Mouse (Mus musculus) liver, embryonic 11.5 days (tissue): ENCODE results near the gene Kat7. TPM values are rescaled to one million over a fixed set of nuclear protein-coding genes. Genes with fewer than 3 reads are reported as not detected.

ENCODE experiments used
- ATAC-seq: fragments of 200-750 bp; cut with Nextera tagmentation; replicated peaks from 2 replicates; pipeline ENCODE4 v1.8.0; 2017; ENCODE audit warnings: moderate number of reproducible peaks, mild to moderate bottlenecking, moderate TSS enrichment, moderate library complexity; ENCODE audit not compliant: low FRiP score
- DNase-seq: peaks from one replicate; pipeline ENCODE4 v3.0.0-alpha.2; 2017; ENCODE audit warnings: low spot score
- H3K27ac ChIP-seq: fragments of 300-500 bp; sonication (generic); 2 replicates; pipeline ENCODE4 v1.5.1; 2014; ENCODE audit warnings: mild to moderate bottlenecking, low read depth, low read length, control low read depth
- H3K27me3 ChIP-seq: fragments of 300-500 bp; sonication (generic); replicated peaks from 2 replicates; pipeline ENCODE4 v1.6.1; 2014; ENCODE audit warnings: low read length, mixed read lengths; ENCODE audit not compliant: control insufficient read depth, insufficient read depth
- H3K36me3 ChIP-seq: fragments of 300-500 bp; sonication (generic); 2 replicates; pipeline ENCODE4 v1.6.1; 2014; ENCODE audit warnings: mild to moderate bottlenecking, low read length, moderate library complexity, mixed read lengths; ENCODE audit not compliant: control insufficient read depth, insufficient read depth
- H3K4me1 ChIP-seq: fragments of 300-500 bp; sonication (generic); replicated peaks from 2 replicates; pipeline ENCODE4 v1.6.1; 2014; ENCODE audit warnings: low read length, mixed read lengths; ENCODE audit not compliant: control insufficient read depth, insufficient read depth
- H3K4me2 ChIP-seq: fragments of 300-500 bp; sonication (generic); 2 replicates; pipeline ENCODE4 v1.6.1; 2014; ENCODE audit warnings: mild to moderate bottlenecking, control low read depth, moderate library complexity
- H3K4me3 ChIP-seq: fragments of 300-500 bp; sonication (generic); 2 replicates; pipeline ENCODE4 v1.5.1; 2014; ENCODE audit warnings: low read depth, low read length, control low read depth
- H3K9ac ChIP-seq: fragments of 300-500 bp; sonication (generic); 2 replicates; pipeline ENCODE4 v1.6.1; 2014; ENCODE audit warnings: low read depth, low read length, control low read depth
- H3K9me3 ChIP-seq: fragments of 300-500 bp; sonication (generic); 2 replicates; pipeline ENCODE4 v1.6.1; 2016; ENCODE audit warnings: low read length, inconsistent platforms, mixed read lengths; ENCODE audit not compliant: control insufficient read depth
- WGBS: fragments of 180-500 bp; shearing (Covaris S2); extraction: QIAGEN DNeasy Blood & Tissue Kit; methylation state at CpG from one replicate; pipeline ENCODE4 v1.1.7; 2014; 5-methylcytosine and 5-hydroxymethylcytosine counted together
- polyA plus RNA-seq: library from polyadenylated mRNA; unstranded; fragments of >200 nt; fragmentation: Nextera tagmentation; extraction: Ambion mirVana; gene quantifications from 2 replicates; pipeline ENCODE4 v1.2.1, GENCODE M21; 2014

Gene Kat7
- polyA plus RNA-seq, 1 experiment from 2014 or later: 65.4 TPM

GRCm38 (mm10) chr11:95282331-95282730 lies 27.7 kb downstream of the Kat7 start:
- Histone ChIP-seq H3K4me1 (no peaks in the 10 kb centered on the region), H3K36me3 (peaks cover 64% of the 10 kb centered on the region), H3K27ac (no peak overlapping the region), H3K27me3 (no peaks in the 10 kb centered on the region), H3K9me3 (no peaks in the 10 kb centered on the region), H3K4me2 (no peak overlapping the region), H3K4me3 (no peak overlapping the region), H3K9ac (no peak overlapping the region)
- DNase-seq (no peak), ATAC-seq (no peak)
- WGBS: 95% methylated on average over 5 of the region's 5 CpGs

- Histone ChIP-seq H3K27me3 (no peaks in the 10 kb centered on the region), H3K27ac (no peak overlapping the region), H3K4me2 (no peak overlapping the region), H3K4me1 (no peaks in the 10 kb centered on the region), H3K4me3 (no peak overlapping the region), H3K9ac (no peak overlapping the region), H3K36me3 (peaks cover 73% of the 10 kb centered on the region), H3K9me3 (no peaks in the 10 kb centered on the region)
- no peak for ATAC-seq
- 93% methylated on average over 4 of the region's 4 CpGs for WGBS
- no peak for DNase-seq
Observed at GRCm38 (mm10) chr11:95279061-95279659, 30.9 kb downstream of the Kat7 start.

DNA sequence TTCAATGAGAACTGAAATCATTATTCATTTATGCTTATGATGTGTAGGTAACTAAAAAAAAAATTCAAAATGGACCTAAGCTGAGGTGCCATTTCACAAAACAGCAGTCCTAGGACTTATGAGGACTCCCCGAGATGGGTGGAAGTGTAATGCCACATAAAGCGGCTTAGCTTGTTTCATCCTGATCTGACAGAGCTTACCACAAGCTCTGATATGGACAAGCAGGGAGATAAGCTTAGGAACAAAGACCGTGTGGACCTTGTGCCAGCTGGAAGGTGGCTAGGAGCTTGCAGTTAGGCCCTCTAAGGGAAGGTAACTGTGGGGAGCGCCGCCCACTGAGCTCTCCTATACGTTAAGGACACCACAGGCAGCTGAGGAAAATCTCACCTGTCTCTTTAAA lies 34.0 kb downstream of the Kat7 start:
- H3K4me3 ChIP-seq: no peak overlapping the region
- DNase-seq (peak; percentile 27), ATAC-seq (no peak)
- H3K27me3 ChIP-seq: no peaks in the 10 kb centered on the region
- no peak overlapping the region for H3K27ac ChIP-seq
- H3K9ac ChIP-seq: no peak overlapping the region
- no peaks in the 10 kb centered on the region for H3K9me3 ChIP-seq
- peaks cover 75% of the 10 kb centered on the region for H3K36me3 ChIP-seq
- H3K4me2 ChIP-seq: no peak overlapping the region
- H3K4me1 ChIP-seq: no peaks in the 10 kb centered on the region
- 79% methylated on average over 6 of the region's 6 CpGs for whole genome bisulfite sequencing

GRCm38 (mm10) chr11:95274613-95275012 lies 35.4 kb downstream of the Kat7 start:
- no peak for ATAC-seq
- Histone ChIP-seq H3K27ac (no peak overlapping the region), H3K36me3 (peaks cover 74% of the 10 kb centered on the region), H3K4me1 (no peaks in the 10 kb centered on the region), H3K27me3 (no peaks in the 10 kb centered on the region), H3K4me2 (no peak overlapping the region), H3K9ac (no peak overlapping the region), H3K9me3 (no peaks in the 10 kb centered on the region), H3K4me3 (no peak overlapping the region)
- WGBS: 79% methylated on average over 3 of the region's 3 CpGs
- no peak for DNase-seq

DNA sequence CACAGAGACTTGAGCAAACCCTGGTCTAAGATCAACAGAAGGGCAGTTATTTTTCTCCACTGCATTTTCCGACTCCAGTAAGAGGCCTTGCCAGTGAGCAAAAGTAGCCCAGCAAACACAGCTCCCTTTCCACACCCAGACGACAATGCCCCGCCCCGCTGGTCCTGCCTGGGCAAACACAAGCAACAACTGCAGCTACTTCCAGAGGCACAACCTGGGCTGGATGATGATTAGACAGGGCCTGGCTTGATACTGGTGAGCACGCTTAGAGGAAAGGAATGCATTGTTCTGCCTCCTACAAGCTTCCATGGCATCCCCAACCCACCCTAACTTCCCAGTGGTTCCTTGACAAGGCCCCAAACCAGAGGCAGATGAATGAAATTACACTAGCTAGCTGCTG lies 36.4 kb downstream of the Kat7 start:
- no peak for DNase-seq
- no peaks in the 10 kb centered on the region for H3K9me3 ChIP-seq
- H3K27ac ChIP-seq: no peak overlapping the region; the same call in 1 of the 2 replicates
- no peak for ATAC-seq
- H3K36me3 ChIP-seq: peaks cover 70% of the 10 kb centered on the region
- no peaks in the 10 kb centered on the region for H3K4me1 ChIP-seq
- no peak overlapping the region for H3K4me2 ChIP-seq
- no peak overlapping the region for H3K4me3 ChIP-seq
- no peak overlapping the region for H3K9ac ChIP-seq
- 82% methylated on average over 5 of the region's 5 CpGs for WGBS
- H3K27me3 ChIP-seq: no peaks in the 10 kb centered on the region

- Histone ChIP-seq H3K9me3 (no peaks in the 10 kb centered on the region), H3K4me1 (0 out of 2 replicates have a peak, but pooled peaks cover 2% of the 10 kb centered on the region), H3K27ac (no peak overlapping the region), H3K4me3 (no peak overlapping the region), H3K36me3 (peaks cover 10% of the 10 kb centered on the region; the same call in 1 of the 2 replicates), H3K4me2 (no peak overlapping the region), H3K27me3 (no peaks in the 10 kb centered on the region), H3K9ac (no peak overlapping the region)
- WGBS: 63% methylated on average over 6 of the region's 6 CpGs
- DNase-seq (peak; percentile 30), ATAC-seq (no peak)
Observed at GRCm38 (mm10) chr11:95266540-95267245, 43.4 kb downstream of the Kat7 start.

GRCm38 (mm10) chr11:95264455-95265013 lies 45.5 kb downstream of the Kat7 start:
- ATAC-seq (no peak), DNase-seq (no peak)
- Histone ChIP-seq H3K4me2 (no peak overlapping the region), H3K9me3 (no peaks in the 10 kb centered on the region), H3K27me3 (no peaks in the 10 kb centered on the region), H3K36me3 (no peaks in the 10 kb centered on the region; the same call in 1 of the 2 replicates), H3K27ac (no peak overlapping the region), H3K4me3 (no peak overlapping the region), H3K4me1 (peaks cover 6% of the 10 kb centered on the region; the same call in 1 of the 2 replicates), H3K9ac (no peak overlapping the region)
- 85% methylated on average over 4 of the region's 4 CpGs for WGBS

- no peaks in the 10 kb centered on the region for H3K36me3 ChIP-seq
- H3K4me2 ChIP-seq: no peak overlapping the region
- H3K4me3 ChIP-seq: no peak overlapping the region
- ATAC-seq (no peak), DNase-seq (no peak)
- 51% methylated on average over 11 of the region's 11 CpGs for WGBS
- H3K9me3 ChIP-seq: no peaks in the 10 kb centered on the region
- H3K27me3 ChIP-seq: no peaks in the 10 kb centered on the region
- H3K4me1 ChIP-seq: peaks cover 8% of the 10 kb centered on the region; the same call in 1 of the 2 replicates
- H3K9ac ChIP-seq: no peak overlapping the region
- H3K27ac ChIP-seq: no peak overlapping the region
Observed at GRCm38 (mm10) chr11:95263816-95264454, 46.1 kb downstream of the Kat7 start.
